Mouse (Mus musculus) large intestine, adult 2 months (tissue): ENCODE results near the gene Kctd11. TPM values are rescaled to one million over a fixed set of nuclear protein-coding genes. Genes with fewer than 3 reads are reported as not detected.
"Not testable (repeated sequence)": the region's sequence is repeated elsewhere in the genome, so short reads cannot be mapped to it uniquely, and the experiment has no call there.

Experiments
- DNase-seq: peaks from one replicate; pipeline ENCODE4 v3.0.0-alpha.2; 2012; ENCODE audit warnings: low read depth, low spot score
- WGBS: fragments of 180-500 bp; shearing (Covaris S2); methylation state at CpG from one replicate; pipeline ENCODE4 v1.1.7; 2018; 5-methylcytosine and 5-hydroxymethylcytosine counted together
- polyA plus RNA-seq: library from polyadenylated mRNA; depleted of rRNA; stranded (reverse); fragments of >200 nt; gene quantifications from 2 replicates; pipeline ENCODE4 v1.2.3, GENCODE M21; 2012

Gene Kctd11
- polyA plus RNA-seq, 1 experiment: 1.8 TPM

- no peak for DNase-seq
- 51% methylated on average over 9 of the region's 9 CpGs for WGBS
These were observed 3.0 kb upstream of the Kctd11 start for GRCm38 (mm10) chr11:69884240-69884639.

- DNase-seq: no peak
- 71% methylated on average over 8 of the region's 8 CpGs for WGBS
These were observed 2.4 kb upstream of the Kctd11 start for GRCm38 (mm10) chr11:69883527-69884151.

GRCm38 (mm10) chr11:69883066-69883465, 1.9 kb upstream of the Kctd11 start:
- no peak for DNase-seq
- WGBS: 71% methylated on average over 4 of the region's 4 CpGs

GRCm38 (mm10) chr11:69881787-69882670, 823 bp upstream of the Kctd11 start:
- DNase-seq: no peak
- 53% methylated on average over 21 of the region's 21 CpGs for WGBS

- no peak for DNase-seq
These were observed 727 bp downstream of the Kctd11 start for GRCm38 (mm10) chr11:69880506-69880852.

GRCm38 (mm10) chr11:69879711-69880110, 1.5 kb downstream of the Kctd11 start:
- DNase-seq: no peak
- WGBS: 36% methylated on average over 15 of the region's 15 CpGs

More at GRCm38 (mm10) chr11:69880506-69880852, 727 bp downstream of the Kctd11 start:
- WGBS: under 1% methylated on average over 18 of the region's 18 CpGs

- WGBS: 82% methylated on average over 6 of the region's 6 CpGs
- DNase-seq: no peak
These were observed 2.3 kb downstream of the Kctd11 start for GRCm38 (mm10) chr11:69878952-69879351.

GRCm38 (mm10) chr11:69878399-69878798, 2.8 kb downstream of the Kctd11 start:
- WGBS: 77% methylated on average over 3 of the region's 3 CpGs
- DNase-seq: no peak

- DNase-seq: no peak
These were observed 3.3 kb downstream of the Kctd11 start, which contains the start of gene Tmem95 for GRCm38 (mm10) chr11:69877878-69878277. Gene Tmem95 (minus strand): TSS chr11:69878018.

GRCm38 (mm10) chr11:69876867-69877266, 4.3 kb downstream of the Kctd11 start:
- no peak for DNase-seq
- 3% methylated on average over 12 of the region's 12 CpGs for WGBS

More at GRCm38 (mm10) chr11:69877878-69878277, 3.3 kb downstream of the Kctd11 start, which contains the start of gene Tmem95:
- WGBS: 79% methylated on average over 11 of the region's 11 CpGs

- WGBS: 47% methylated on average over 7 of the region's 7 CpGs
- DNase-seq: no peak
These were observed 5.0 kb downstream of the Kctd11 start for GRCm38 (mm10) chr11:69876186-69876585.

GRCm38 (mm10) chr11:69872451-69872850, 8.8 kb downstream of the Kctd11 start:
- DNase-seq: no peak
- 81% methylated on average over 4 of the region's 4 CpGs for WGBS

- 86% methylated on average over 7 of the region's 7 CpGs for WGBS
- DNase-seq: no peak
These were observed 9.4 kb downstream of the Kctd11 start for GRCm38 (mm10) chr11:69871822-69872221.

- no peak for DNase-seq
- 73% methylated on average over 2 of the region's 2 CpGs for WGBS
These were observed 10.7 kb downstream of the Kctd11 start for GRCm38 (mm10) chr11:69870289-69871069.

- 63% methylated on average over 9 of the region's 9 CpGs for WGBS
- DNase-seq: no peak
These were observed 13.9 kb downstream of the Kctd11 start for GRCm38 (mm10) chr11:69867335-69867734.

GRCm38 (mm10) chr11:69865561-69865960, 15.6 kb downstream of the Kctd11 start:
- WGBS: 75% methylated on average over 9 of the region's 9 CpGs
- DNase-seq: no peak

GRCm38 (mm10) chr11:69864138-69864860, 16.9 kb downstream of the Kctd11 start:
- WGBS: 48% methylated on average over 8 of the region's 8 CpGs
- DNase-seq: no peak

- not testable (repeated sequence) for DNase-seq
- 75% methylated on average over 3 of the region's 3 CpGs for WGBS
These were observed 17.5 kb downstream of the Kctd11 start for GRCm38 (mm10) chr11:69863729-69864128.
